Comparison of ENCODE assay signal across 12 mouse cellular contexts in the genomic region with DNA sequence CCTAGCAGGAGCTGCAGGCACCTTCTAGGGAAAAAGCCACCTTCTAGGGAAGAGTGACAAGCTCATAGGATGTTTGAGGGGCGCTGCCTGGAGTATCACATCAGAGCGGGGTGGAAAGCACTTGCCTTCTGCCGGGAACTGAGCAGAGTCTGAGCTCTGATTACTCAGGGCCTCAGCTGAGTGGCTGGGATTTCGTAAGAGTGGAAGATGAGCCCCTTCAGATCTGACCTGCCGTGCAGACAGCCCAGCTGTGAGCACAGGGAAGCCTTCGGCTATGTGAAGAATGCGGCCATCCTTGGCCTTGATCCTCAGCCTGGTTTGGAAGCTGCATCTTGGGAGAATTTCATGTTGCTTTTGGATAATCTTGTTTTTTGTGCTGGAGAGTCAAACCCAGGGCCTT. TPM values are rescaled to one million over a fixed set of nuclear protein-coding genes. Genes with fewer than 3 reads are reported as not detected.
DNase-seq lines count a peak whose midpoint lies in the region; ATAC-seq and TF ChIP-seq lines count a peak whose summit lies in the region.
"Had no signal": no experiment of that assay in that cellular context is flagged by ENCODE, and none has a peak within 500 bp of the region (broad histone marks: within the 10 kb centered on the region; RNA-seq: fewer than 3 reads in every experiment).

No protein-coding gene starts in this region.

- no peak for TF ChIP-seq CTCF in forebrain, postnatal 0 days (IDR thresholded peaks at IDR 0.05; ENCODE audit: low read depth)
- TF ChIP-seq CTCF in left cerebral cortex, adult 2 months (IDR thresholded peaks at IDR 0.05), result no peak

- peaks cover 10% of the 10 kb centered on the region; the same call in 1 of the 2 replicates for H3K4me1 ChIP-seq in forebrain, embryonic 13.5 days
- H3K4me1 ChIP-seq in forebrain, postnatal 0 days (ENCODE audit: insufficient read depth), result no peaks in the 10 kb centered on the region
- peaks cover 6% of the 10 kb centered on the region for H3K4me1 ChIP-seq in limb, embryonic 14.5 days (ENCODE audit: control insufficient read depth, insufficient read depth, low read length)

- H3K36me3 ChIP-seq in forebrain, embryonic 13.5 days (ENCODE audit: poor library complexity, severe bottlenecking), result peaks cover 24% of the 10 kb centered on the region
- H3K36me3 ChIP-seq in forebrain, postnatal 0 days (ENCODE audit: insufficient read depth), result no peaks in the 10 kb centered on the region
- no peaks in the 10 kb centered on the region; the same call in 1 of the 2 replicates for H3K36me3 ChIP-seq in limb, embryonic 14.5 days (ENCODE audit: control insufficient read depth, insufficient read depth, low read length)

- ATAC-seq in forebrain, embryonic 13.5 days, result no peak
- no peak for ATAC-seq in forebrain, postnatal 0 days
- peak; percentile 47; the same call in 1 of the 2 replicates for ATAC-seq in limb, embryonic 14.5 days (ENCODE audit: low FRiP score, low read depth)
- ATAC-seq: activated CD4-positive, CD25-positive, alpha-beta regulatory T cell, adult 4 months had no signal

- H3K27me3 ChIP-seq in forebrain, embryonic 13.5 days, result no peaks in the 10 kb centered on the region
- no peaks in the 10 kb centered on the region for H3K27me3 ChIP-seq in forebrain, postnatal 0 days (ENCODE audit: insufficient read depth, low read length)
- no peaks in the 10 kb centered on the region for H3K27me3 ChIP-seq in limb, embryonic 14.5 days (ENCODE audit: control insufficient read depth, insufficient read depth, low read length)

- H3K9me3 ChIP-seq in forebrain, embryonic 13.5 days (replicated peaks), result peaks cover 6% of the 10 kb centered on the region
- H3K9me3 ChIP-seq in forebrain, postnatal 0 days (ENCODE audit: low read length), result no peaks in the 10 kb centered on the region
- no peaks in the 10 kb centered on the region for H3K9me3 ChIP-seq in limb, embryonic 14.5 days (ENCODE audit: control insufficient read depth, low read length)

- DNase-seq in forebrain, postnatal 0 days, result no peak
- peak; percentile 21 for DNase-seq in ovary, postnatal 36 days (ENCODE audit: low spot score)
- DNase-seq in ovary, postnatal 14 days (ENCODE audit: low spot score), result no peak
- DNase-seq in limb, embryonic 14.5 days (ENCODE audit: low spot score), result peak; percentile 31
- DNase-seq in frontal cortex, postnatal 25 days (ENCODE audit: low spot score in 2 of 2), result no peak
- no peak for DNase-seq in left cerebral cortex, adult 2 months (ENCODE audit: extremely low spot score in 1 of 2, low spot score in 2 of 2)
- no peak for DNase-seq in frontal cortex, postnatal 14 days (ENCODE audit: low spot score in 2 of 2)
- DNase-seq: cerebellum, adult 8-10 months; thymus, postnatal 25 days had no signal

- WGBS in forebrain, embryonic 13.5 days, result 73% methylated on average over 7 of the region's 7 CpGs
- 71% methylated on average over 7 of the region's 7 CpGs for WGBS in forebrain, postnatal 0 days
- 30% methylated on average over 7 of the region's 7 CpGs for WGBS in limb, embryonic 14.5 days

- H3K27ac ChIP-seq in forebrain, embryonic 13.5 days, result 0 out of 2 replicates have a peak overlapping the region, but pooled peaks have one; percentile 14
- no peak overlapping the region for H3K27ac ChIP-seq in forebrain, postnatal 0 days (ENCODE audit: low read depth, low read length)
- H3K27ac ChIP-seq in limb, embryonic 14.5 days (replicated peaks; ENCODE audit: low read depth, low read length), result peak overlapping the region; percentile 27; the same call in 1 of the 2 replicates
- no peak overlapping the region for H3K27ac ChIP-seq in left cerebral cortex, adult 2 months
- H3K27ac ChIP-seq: liver, embryonic 14.5 days had no signal

- H3K9ac ChIP-seq in forebrain, embryonic 13.5 days, result no peak overlapping the region
- H3K9ac ChIP-seq in forebrain, postnatal 0 days, result no peak overlapping the region
- no peak overlapping the region for H3K9ac ChIP-seq in limb, embryonic 14.5 days (ENCODE audit: low read depth, low read length, severe bottlenecking)
- H3K9ac ChIP-seq: liver, embryonic 14.5 days had no signal

- no peak for TF ChIP-seq POLR2A in limb, embryonic 14.5 days (IDR thresholded peaks at IDR 0.05; ENCODE audit: borderline replicate concordance, extremely low read depth, insufficient read depth, insufficient read length)

- intact Hi-C loops in left cerebral cortex, adult 2 months (cut with DNase I), result no loop called here

- H3K4me3 ChIP-seq in forebrain, embryonic 13.5 days, result no peak overlapping the region
- H3K4me3 ChIP-seq in forebrain, postnatal 0 days (ENCODE audit: low read depth, low read length), result no peak overlapping the region
- no peak overlapping the region for H3K4me3 ChIP-seq in limb, embryonic 14.5 days (replicated peaks; ENCODE audit: low read length)
- no peak overlapping the region for H3K4me3 ChIP-seq in left cerebral cortex, adult 2 months

- no peak overlapping the region for H3K4me2 ChIP-seq in forebrain, embryonic 13.5 days
- no peak overlapping the region for H3K4me2 ChIP-seq in forebrain, postnatal 0 days (ENCODE audit: low read depth)
- no peak overlapping the region for H3K4me2 ChIP-seq in limb, embryonic 14.5 days (replicated peaks; ENCODE audit: low read depth, low read length, severe bottlenecking)

RNA-seq across cellular contexts. Expression of a gene that starts 10.5 kb away (rescaled TPM):
- polyA plus RNA-seq in forebrain, embryonic 13.5 days (2015; fragmentation: Nextera tagmentation; extraction: Ambion mirVana), result 59.6 and 62.2 TPM in 2 replicates
- 31.5 and 36.8 TPM in 2 replicates for total RNA-seq in forebrain, postnatal 0 days (2014; rRNA removed)
- polyA plus RNA-seq in forebrain, postnatal 0 days (2015; fragmentation: Nextera tagmentation; extraction: Ambion mirVana), result 38.7 and 39.2 TPM in 2 replicates
- 24.2 and 34.3 TPM in 2 replicates for polyA plus RNA-seq in limb, embryonic 14.5 days (2012; rRNA removed)
- polyA plus RNA-seq in limb, embryonic 14.5 days (2014; fragmentation: Nextera tagmentation; extraction: Ambion mirVana), result 77.4 and 80.3 TPM in 2 replicates
- 10 to 100 TPM; 15.0 to 15.3 TPM for total RNA-seq in left cerebral cortex, adult 2 months (2021)

Comparison
In these comparisons a context has a peak if more than half of its experiments do, and no peak if none do; other contexts are left out.
1. H3K27ac ChIP-seq: peak in forebrain, embryonic 13.5 days (single experiment) and limb, embryonic 14.5 days (single experiment); none in forebrain, postnatal 0 days (single experiment) and left cerebral cortex, adult 2 months (single experiment).
2. DNase-seq: peak in ovary, postnatal 36 days (single experiment) and limb, embryonic 14.5 days (single experiment); none in forebrain, postnatal 0 days (single experiment), ovary, postnatal 14 days (single experiment), frontal cortex, postnatal 25 days (0 of 2), left cerebral cortex, adult 2 months (0 of 2) and frontal cortex, postnatal 14 days (0 of 2).